Mouse (Mus musculus): ENCODE results near the gene Hdac9. TPM values are rescaled to one million over a fixed set of nuclear protein-coding genes. Genes with fewer than 3 reads are reported as not detected.

Hdac9 gene
- polyA plus RNA-seq (2012; rRNA removed), result 38.7 and 41.7 TPM in 2 replicates

DNA sequence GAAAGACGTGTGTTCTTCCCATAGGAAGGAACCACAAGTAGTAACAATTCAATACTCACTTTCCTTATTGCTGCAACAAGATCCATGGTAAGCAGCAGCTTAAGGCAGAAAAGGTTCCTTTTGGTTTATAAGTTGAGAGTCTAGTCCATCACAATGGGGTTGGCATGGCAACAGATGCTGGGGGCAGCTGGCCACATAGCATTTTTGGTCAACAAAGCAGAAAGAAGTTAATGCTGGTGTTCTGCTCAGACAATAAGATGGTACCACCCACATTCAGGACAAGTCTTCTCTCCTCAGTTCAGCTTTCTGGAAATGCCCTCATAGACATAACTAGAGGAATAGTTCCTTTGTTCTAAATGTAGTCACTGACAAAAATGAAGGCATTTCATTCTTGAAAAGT lies at the start of gene Hdac9:
Gene Hdac9, minus strand, starts transcription at position 101 of the 400 bp plus-strand sequence.
- DNase-seq (ENCODE audit: extremely low spot score in 1 of 2, low spot score in 1 of 2), result no peak

DNA sequence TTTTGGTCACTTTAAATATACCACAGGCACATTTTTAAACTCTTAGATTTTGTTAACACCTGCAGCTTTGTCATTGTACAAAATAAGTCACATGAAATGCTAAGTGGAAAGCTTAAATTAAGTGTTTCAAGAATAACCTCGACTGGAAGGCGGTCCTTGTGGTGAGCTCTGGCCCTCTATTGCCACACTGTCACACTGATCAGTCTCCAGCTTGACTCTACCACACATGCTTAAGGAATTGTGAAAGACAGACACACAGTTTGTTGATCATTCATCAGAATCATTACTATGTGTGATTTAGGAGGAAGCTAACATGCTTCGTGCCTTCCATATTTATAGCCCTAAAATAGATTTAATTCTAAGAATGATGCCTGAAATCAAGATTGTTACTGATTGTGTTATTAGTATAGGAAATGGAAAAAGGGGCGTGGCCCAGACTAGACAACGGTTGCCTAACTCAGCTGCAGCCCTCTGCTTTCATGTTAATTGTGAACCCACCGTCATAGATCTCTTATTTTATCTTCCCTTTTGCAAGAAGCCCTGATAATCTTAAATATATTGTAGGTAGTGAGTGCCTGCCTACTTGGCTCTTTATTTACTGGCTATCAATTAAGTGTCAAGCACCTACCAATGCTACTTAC lies 32.3 kb upstream of the Hdac9 start:
- no peak for DNase-seq (ENCODE audit: extremely low spot score in 1 of 2, low spot score in 1 of 2)

DNA sequence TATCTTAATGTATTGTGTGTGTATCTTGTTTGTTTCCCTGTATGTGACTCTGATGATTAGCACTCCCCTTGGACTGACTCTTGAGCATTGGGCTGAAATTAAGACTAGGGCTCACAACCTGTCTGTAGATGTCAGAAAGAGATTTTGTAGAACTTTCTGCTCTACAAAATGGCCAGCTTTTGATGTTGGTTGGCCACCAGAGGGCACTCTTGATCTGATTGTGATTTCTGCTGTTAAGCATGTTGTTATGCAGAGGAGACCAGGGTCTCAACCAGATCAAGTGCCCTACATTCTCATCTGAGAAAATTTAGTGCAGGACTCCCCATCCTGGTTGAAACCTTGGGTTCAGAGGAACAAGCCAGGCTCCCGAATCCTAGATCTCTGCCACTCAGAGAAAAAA lies 21.0 kb upstream of the Hdac9 start:
- DNase-seq (ENCODE audit: extremely low spot score in 1 of 2, low spot score in 1 of 2), result no peak

DNA sequence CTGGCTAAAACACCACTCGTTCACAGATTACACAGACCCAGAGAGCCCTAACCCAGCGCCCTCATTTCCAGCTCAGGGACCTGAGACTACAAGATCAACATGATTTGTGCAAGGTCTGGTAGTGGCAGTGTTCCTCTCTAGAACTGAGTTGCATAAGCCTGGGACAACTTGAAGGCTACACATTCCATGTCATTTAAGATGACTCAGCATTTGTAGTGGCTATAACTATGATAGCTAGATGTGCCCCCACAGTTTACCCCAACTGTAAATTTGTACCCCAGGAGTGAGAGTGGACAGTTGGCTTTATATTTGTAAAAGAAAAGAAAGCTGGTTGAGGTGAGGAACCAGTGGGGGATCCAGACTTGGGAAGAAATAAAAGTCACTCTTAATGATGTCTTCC lies 8.9 kb downstream of the Hdac9 start:
- DNase-seq (ENCODE audit: extremely low spot score in 1 of 2, low spot score in 1 of 2), result no peak

DNA sequence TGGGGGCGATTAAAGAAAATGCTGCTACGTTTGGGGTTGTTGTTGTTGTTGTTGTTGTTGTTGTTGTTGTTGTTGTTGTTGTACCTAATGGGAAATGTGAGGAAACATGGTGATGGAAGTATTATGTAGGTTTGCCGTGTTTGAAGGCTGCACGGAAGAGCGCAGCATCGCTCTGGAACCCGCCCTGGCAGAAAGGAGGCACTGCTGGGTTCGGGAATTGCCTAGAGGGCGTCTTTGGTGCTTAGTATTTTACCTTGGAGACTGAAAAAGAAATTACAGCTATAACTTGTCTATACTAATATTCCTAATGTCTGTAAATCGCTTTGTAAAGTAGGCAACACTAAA lies 9.4 kb downstream of the Hdac9 start:
- DNase-seq (ENCODE audit: extremely low spot score in 1 of 2, low spot score in 1 of 2), result peak in 1 of 2 experiments; percentile 70

DNA sequence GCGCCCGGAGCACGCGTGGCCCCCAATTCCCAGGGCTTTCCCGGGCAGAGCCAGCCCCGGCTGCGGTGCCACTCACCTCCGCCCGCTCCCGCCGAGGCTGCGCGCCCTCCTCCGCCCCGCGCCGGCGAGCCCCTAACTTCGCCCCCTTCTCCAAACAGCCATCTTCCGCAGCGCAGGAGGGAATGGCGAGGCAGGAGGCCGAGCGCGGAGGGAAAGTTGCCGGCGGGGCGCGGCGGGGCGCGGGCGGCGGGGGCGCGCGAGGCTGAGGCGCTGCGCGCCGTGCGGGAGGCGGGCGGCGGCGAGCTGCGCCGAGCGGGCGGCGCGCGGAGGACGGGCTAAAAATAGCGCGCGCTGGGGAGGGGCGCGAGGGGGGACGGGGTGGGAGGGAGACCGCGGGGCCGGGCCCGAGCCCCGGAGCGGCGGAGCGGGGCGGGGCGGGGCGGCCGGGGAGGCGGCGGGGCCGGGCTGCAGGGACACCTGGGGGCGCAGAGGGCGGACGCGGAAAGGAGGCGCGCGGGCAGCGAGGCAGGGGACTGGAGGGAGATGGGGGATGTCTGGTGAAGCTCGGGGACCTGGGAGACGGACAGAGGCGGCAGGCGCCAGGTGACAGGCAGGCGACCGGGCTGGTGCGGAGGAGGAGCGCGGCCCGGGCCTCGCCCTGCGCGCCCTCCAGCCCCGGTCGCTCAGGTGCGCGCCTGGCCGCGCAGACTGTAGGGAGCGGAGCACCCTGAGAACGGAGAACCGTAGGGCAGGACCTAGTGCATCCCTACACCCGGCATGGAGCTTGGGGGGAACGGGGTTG lies 10.0 kb downstream of the Hdac9 start:
- DNase-seq (ENCODE audit: extremely low spot score in 1 of 2, low spot score in 1 of 2), result peak in 1 of 2 experiments; percentile 43

DNA sequence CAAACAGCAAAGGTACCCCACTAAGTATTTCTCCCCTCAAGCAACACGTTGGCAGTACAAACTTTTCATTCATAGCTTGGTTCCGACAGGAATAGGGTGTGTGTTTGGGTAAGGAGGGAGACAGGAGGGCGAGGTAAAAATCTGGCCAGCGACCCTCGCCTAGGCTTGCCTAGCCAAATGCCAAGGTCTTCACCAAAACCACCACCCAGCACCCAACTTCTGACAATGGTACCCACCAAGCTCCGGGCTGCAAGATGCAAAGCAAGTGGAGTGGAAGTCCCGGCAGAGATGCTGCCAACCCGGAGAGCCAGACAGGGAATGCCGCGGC lies 10.6 kb downstream of the Hdac9 start:
- peak in 1 of 2 experiments; percentile 11 for DNase-seq (ENCODE audit: extremely low spot score in 1 of 2, low spot score in 1 of 2)

DNA sequence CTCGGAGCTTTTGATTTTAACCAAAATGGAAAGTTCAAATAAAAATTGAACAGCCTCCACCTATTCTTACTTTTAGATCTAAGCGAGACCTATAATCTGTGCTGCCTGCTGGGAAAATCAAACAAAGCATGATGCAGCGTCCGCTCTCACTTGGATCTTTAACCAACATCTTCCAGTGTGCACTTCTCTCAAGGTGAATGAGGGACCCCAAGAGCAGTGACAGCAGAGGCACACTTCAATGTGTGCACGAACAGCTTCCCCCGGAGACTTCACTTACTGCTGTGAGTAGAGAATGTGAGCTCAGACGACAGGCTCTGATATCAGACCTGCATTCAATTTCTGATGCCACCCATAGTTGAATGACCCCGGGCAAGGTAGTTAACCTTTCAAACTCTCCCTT lies 16.7 kb downstream of the Hdac9 start:
- DNase-seq (ENCODE audit: extremely low spot score in 1 of 2, low spot score in 1 of 2), result no peak

DNA sequence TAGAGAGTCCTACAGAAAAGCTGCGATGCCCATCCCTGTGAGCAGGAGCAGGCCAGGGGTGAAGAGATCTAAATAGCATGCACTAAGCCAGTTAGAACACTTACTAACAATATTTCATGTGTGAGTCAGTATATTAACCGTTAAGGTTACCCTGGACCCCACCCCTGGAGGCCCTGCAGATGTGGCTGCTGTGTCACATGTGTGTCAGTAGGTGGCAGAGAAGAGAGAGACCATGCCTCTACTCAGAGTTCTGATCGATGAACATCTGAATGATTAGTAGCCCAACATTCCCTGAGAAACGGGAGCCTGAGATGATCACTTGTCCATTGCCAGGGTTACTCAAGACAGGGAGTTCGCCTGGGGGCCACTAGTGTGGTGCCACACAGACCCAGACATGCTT lies 22.0 kb downstream of the Hdac9 start:
- no peak for DNase-seq (ENCODE audit: extremely low spot score in 1 of 2, low spot score in 1 of 2)

DNA sequence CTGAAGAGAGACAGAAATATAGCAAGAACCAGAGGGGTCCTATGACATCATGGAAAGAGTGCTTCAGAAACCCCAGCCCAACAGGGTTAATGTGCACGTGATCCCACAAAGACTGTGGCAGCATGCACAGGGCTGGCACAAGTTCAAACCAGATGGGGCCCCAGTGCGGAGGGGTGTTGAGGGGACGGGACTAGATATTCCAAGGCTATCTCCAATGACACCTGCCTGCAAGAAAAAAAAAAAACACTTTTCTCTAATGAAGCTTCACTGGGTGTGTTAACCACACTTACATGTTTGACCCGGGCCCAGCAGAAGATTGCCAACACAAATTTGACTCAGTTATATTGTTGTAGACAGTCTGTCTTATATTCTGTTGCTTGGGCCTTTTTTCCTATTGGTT lies 28.2 kb downstream of the Hdac9 start:
- DNase-seq (ENCODE audit: extremely low spot score in 1 of 2, low spot score in 1 of 2), result no peak

DNA sequence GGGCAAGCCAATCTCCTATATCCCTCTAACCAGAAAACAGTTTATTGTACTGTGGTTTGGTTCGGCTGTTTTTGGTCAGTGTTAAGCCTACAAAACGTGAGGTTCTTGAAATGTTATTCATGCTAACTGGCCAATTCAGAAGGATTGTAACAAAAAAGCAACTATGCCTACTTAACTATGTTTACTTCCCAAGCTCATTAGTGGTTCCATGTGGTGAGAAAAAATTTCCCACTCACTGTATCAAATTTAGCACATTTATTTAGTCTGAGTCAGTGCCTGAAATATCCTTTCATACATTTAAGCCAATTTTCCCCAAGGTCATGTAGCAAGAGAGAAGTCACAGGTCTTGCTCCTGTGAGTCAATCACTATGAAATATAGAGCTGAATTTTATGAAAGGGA lies 42.0 kb downstream of the Hdac9 start:
- no peak for DNase-seq (ENCODE audit: extremely low spot score in 1 of 2, low spot score in 1 of 2)

DNA sequence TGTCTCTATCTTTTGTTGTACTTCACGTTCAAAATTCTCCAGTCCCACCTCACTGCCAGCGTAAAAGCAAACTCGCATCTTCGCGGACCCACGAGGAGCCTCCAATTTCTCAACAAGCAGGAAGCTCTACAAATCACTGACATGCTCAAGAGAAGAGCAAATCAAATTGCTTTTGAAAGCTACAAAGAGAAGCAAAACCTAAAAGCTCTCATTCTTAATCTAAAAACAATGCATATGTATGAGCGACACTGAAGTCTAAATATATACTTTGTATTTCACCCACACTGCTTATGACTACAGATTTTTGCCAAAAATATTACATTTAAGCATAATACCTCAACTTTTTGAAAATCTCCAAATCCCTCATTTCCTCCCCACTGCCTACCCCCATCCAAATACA lies 45.9 kb downstream of the Hdac9 start:
- peak in 1 of 2 experiments; percentile 22 for DNase-seq (ENCODE audit: extremely low spot score in 1 of 2, low spot score in 1 of 2)

DNA sequence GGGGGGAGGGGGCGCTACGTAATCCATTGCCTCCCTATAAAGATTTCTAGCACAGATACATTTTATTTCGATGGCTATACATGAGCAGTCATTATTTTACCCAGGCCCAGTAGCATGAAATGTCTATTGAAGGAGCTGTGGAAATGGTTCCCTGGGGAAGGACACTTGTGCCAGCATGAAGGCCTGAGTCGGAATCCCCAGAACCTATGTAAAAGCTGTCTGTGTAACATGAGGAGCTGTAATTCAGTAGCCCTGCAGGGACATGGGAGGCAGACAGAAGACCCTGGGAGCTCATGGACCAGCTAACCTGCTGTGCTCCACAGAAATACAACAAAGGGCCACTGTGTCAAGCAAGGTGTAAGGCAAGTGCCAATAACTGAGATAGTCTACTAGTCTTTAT lies 75.7 kb downstream of the Hdac9 start:
- no peak for DNase-seq (ENCODE audit: extremely low spot score in 1 of 2, low spot score in 1 of 2)

DNA sequence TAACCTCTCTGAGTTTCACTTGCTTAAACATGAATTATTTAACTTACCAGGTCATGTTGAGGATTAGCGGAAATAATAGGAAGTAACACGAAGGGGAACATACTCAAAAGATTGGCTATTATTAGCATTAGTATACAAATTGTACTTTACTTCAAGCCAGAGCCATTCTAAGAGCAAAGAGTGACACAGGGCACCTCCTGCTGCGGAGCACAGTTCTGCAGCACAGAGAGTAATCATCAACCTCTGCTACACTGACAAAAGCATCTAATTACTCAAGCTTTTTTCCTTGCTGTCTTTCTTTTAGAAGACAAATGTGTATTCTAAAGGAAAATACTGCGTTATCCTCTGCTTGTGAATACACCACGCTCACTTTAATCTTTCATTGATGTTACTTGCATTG lies 79.6 kb downstream of the Hdac9 start:
- DNase-seq (ENCODE audit: extremely low spot score in 1 of 2, low spot score in 1 of 2), result no peak

DNA sequence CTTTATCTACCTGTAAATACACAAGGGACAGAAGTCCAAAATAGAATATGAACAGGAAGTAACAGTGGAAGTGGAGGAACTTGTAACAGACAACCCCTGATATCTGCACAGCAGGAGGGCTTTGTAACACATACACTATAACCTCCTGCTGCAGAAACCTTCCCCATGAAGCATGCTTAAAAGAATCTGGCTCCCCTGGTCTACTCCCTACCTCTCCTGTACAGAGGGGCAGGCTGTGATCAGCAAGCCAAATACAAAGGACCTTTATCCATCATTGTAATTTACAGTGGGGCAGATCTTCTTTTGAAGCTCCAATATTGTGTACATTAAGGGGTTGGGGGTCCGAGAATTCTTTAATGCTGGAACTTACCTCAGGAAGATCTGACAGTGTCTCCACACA lies 80.0 kb downstream of the Hdac9 start:
- DNase-seq (ENCODE audit: extremely low spot score in 1 of 2, low spot score in 1 of 2), result no peak

DNA sequence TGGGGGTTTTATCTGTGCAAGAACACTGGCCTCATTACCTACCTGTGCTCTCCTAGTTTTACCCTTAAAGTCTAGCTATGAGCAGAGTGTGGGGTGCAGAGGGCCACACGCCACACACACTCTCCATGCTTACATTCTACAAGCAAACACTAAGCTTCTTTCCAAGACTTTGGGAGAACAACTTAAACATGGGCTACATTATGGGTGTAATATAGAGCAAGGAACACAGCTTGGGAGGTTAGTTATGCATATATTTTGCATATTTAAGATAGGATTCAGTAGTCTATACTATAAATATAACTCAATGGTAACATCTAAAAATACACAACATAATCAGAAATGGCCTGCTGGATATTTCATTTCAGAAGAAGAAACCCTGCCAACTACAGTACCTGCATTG lies 80.8 kb downstream of the Hdac9 start:
- DNase-seq (ENCODE audit: extremely low spot score in 1 of 2, low spot score in 1 of 2), result no peak

DNA sequence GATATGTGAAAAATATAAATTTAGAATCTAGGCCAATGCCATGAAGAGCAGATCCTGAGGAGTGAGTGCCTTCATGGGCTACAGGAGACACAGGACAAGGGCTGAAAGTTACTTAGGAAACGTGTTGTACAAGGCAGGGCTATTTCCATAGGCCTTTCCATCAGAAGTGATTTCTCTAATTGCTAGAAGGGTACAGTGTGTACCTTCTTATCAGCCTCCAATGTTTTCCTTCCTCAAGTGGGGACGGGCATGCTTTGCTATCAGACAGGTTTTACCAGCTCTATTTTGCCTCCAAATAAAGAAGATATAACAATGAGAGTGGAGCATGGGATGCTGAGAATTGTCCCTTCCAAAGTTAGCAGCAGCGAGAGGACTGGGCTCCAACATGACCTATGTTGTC lies 81.4 kb downstream of the Hdac9 start:
- DNase-seq (ENCODE audit: extremely low spot score in 1 of 2, low spot score in 1 of 2), result no peak

DNA sequence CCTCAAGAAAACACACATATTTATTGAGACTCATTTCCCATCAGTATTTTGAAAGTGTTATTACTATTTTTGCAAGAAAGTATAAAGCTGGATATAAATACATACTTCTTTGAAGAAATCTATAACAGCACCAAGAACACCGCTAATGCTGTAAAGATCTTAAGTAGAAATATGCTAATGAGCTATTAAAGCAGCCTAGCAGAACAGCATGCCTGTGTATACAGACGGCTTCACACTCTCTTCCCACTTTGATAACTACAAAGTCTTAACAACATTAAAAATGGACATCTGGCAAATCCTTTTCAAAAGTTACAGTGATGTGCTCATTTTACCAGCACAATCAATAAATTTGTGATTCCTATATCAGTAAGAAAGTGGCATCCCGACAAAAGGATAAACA lies 88.2 kb downstream of the Hdac9 start:
- no peak for DNase-seq (ENCODE audit: extremely low spot score in 1 of 2, low spot score in 1 of 2)

DNA sequence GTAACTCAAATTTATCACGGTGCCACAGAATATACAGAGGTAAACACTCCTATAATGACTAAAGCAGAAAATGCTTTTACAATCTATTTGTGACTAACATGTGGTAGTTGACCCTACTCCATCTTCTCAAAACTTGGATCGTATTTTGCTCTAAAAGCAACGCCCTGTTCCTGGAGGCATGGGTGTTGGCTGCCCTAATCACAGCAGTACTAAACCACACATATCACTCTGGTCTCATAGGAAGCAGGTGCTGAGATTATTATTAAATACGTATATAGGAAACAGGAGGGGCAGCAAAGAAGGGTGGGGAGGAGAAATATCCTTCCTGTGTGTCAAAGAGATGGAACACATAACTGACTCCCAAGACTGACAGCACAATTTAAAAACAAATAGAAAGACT lies 90.0 kb downstream of the Hdac9 start:
- DNase-seq (ENCODE audit: extremely low spot score in 1 of 2, low spot score in 1 of 2), result no peak

DNA sequence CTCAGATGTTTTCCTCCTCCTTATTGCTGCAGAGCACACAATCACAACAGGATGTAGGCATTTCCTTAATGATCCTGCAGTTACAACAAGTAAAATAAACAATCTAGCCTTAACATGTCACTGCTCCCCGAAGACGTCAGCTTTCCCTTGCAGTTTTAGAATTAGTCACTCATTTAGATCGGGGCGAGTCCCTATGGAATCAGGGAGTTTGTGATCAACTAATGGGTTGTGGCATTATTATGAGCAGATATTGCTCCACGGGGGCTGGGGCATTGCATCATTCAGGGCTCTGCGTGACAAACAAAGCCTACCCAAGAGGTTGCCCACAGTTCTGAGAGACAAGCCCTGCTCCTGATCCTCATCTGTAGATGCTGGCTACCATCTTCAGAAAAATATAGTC lies 96.7 kb downstream of the Hdac9 start:
- DNase-seq (ENCODE audit: extremely low spot score in 1 of 2, low spot score in 1 of 2), result no peak

DNA sequence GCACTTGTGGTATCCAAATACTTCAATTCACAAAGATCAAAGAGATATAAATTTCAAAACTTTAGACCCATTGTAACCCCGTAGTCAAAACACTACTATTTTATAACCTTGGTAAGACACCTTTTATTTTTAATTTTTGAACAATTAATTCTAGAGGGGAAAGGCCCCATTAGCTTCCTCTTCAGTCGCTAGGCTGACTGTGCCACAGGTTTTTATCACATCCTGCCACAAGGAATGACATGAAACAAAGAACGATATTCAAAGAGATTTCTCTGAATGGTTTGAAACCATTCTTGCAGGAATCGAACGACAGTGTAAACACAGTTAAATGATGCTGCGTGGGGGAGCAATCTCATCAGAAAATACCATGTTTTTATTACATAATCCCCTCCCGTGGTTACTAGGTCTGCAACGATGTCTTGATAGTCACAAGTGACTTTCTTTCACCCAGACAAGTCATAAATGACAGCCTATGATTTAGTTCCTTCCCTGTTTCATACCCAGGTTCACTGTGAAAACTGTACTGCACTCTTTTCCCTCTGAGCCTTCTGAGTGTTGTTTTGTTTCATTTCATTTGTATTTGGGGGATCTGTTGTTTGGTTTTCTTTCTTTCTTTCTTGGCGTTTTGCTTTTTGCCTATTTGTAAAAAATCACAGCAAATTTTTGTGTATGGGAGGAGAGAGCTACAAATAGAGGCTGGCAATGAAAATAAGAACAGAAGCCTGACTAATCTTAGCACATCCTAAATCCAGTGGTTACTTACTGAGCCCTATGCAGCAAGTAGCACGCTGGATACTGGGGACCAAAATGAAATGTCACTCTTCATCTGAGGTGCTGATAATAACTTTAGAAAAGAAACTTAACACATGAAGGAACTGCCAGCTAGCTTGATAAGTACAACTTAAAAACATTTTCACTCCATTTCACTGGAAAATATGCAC lies 105.0 kb downstream of the Hdac9 start:
- no peak for DNase-seq (ENCODE audit: extremely low spot score in 1 of 2, low spot score in 1 of 2)

Data from frontal cortex, adult 2 months (tissue).